Mouse (Mus musculus) lung, postnatal 25 days (tissue): ENCODE measurements around the gene Ankrd31.
"Not testable (repeated sequence)": the region's sequence is repeated elsewhere in the genome, so short reads cannot be mapped to it uniquely, and the experiment has no call there.

Source experiments
- DNase-seq: peaks from one replicate; pipeline ENCODE4 v3.0.0; 2022; ENCODE audit warnings: low spot score

Gene Ankrd31

GRCm38 (mm10) chr13:96859161-96859560 lies 111.1 kb downstream of the Ankrd31 start:
- DNase-seq = no peak

- DNase-seq = no peak
These were observed 122.7 kb downstream of the Ankrd31 start for GRCm38 (mm10) chr13:96870742-96871141.

GRCm38 (mm10) chr13:96874071-96874470 lies 126.0 kb downstream of the Ankrd31 start:
- DNase-seq = no peak

GRCm38 (mm10) chr13:96878220-96879057 lies 130.4 kb downstream of the Ankrd31 start:
- no peak for DNase-seq

GRCm38 (mm10) chr13:96884534-96884933 lies 136.5 kb downstream of the Ankrd31 start:
- DNase-seq = no peak

- DNase-seq = no peak
These were observed 141.9 kb downstream of the Ankrd31 start for GRCm38 (mm10) chr13:96889985-96890384.

GRCm38 (mm10) chr13:96895144-96895543 lies 147.1 kb downstream of the Ankrd31 start:
- no peak for DNase-seq

- DNase-seq = no peak
These were observed 158.6 kb downstream of the Ankrd31 start for GRCm38 (mm10) chr13:96906717-96907116.

- DNase-seq = no peak
These were observed 163.1 kb downstream of the Ankrd31 start for GRCm38 (mm10) chr13:96911202-96911601.

GRCm38 (mm10) chr13:96923134-96923533 lies 175.1 kb downstream of the Ankrd31 start:
- not testable (repeated sequence) for DNase-seq

- DNase-seq = peak; percentile 35
These were observed 176.2 kb downstream of the Ankrd31 start, which contains the start of gene Gcnt4 for GRCm38 (mm10) chr13:96923999-96924961. Gcnt4 (plus strand) TSS chr13:96924689.

- DNase-seq = no peak
These were observed 177.1 kb downstream of the Ankrd31 start for GRCm38 (mm10) chr13:96924985-96925745.

- no peak for DNase-seq
These were observed 178.1 kb downstream of the Ankrd31 start for GRCm38 (mm10) chr13:96925991-96926725.

- DNase-seq = no peak
These were observed 179.7 kb downstream of the Ankrd31 start for GRCm38 (mm10) chr13:96927781-96928180.

GRCm38 (mm10) chr13:96928432-96929039 lies 180.5 kb downstream of the Ankrd31 start:
- no peak for DNase-seq

GRCm38 (mm10) chr13:96932745-96933144 lies 184.7 kb downstream of the Ankrd31 start:
- no peak for DNase-seq

GRCm38 (mm10) chr13:96933367-96933766 lies 185.3 kb downstream of the Ankrd31 start:
- no peak for DNase-seq

- DNase-seq = no peak
These were observed 188.2 kb downstream of the Ankrd31 start for GRCm38 (mm10) chr13:96936173-96936777.

- no peak for DNase-seq
These were observed 189.0 kb downstream of the Ankrd31 start for GRCm38 (mm10) chr13:96937059-96937558.

- no peak for DNase-seq
These were observed 191.6 kb downstream of the Ankrd31 start for GRCm38 (mm10) chr13:96939680-96940079.
